Mouse (Mus musculus) adrenal gland, adult 8-10 months (tissue): ENCODE results near the gene Nes. TPM values are rescaled to one million over a fixed set of nuclear protein-coding genes. Genes with fewer than 3 reads are reported as not detected.

ENCODE experiments used
- DNase-seq: peaks from one replicate; pipeline ENCODE4 v3.0.0; 2022
- total RNA-seq, 4 experiments: library from RNA; stranded (reverse); gene quantifications; 2 replicates each; pipeline ENCODE4 v1.2.4; 2022

Gene Nes
- total RNA-seq, 4 experiments from 2014 or later: 4.3 to 14.4 (median 6.8) TPM

DNA sequence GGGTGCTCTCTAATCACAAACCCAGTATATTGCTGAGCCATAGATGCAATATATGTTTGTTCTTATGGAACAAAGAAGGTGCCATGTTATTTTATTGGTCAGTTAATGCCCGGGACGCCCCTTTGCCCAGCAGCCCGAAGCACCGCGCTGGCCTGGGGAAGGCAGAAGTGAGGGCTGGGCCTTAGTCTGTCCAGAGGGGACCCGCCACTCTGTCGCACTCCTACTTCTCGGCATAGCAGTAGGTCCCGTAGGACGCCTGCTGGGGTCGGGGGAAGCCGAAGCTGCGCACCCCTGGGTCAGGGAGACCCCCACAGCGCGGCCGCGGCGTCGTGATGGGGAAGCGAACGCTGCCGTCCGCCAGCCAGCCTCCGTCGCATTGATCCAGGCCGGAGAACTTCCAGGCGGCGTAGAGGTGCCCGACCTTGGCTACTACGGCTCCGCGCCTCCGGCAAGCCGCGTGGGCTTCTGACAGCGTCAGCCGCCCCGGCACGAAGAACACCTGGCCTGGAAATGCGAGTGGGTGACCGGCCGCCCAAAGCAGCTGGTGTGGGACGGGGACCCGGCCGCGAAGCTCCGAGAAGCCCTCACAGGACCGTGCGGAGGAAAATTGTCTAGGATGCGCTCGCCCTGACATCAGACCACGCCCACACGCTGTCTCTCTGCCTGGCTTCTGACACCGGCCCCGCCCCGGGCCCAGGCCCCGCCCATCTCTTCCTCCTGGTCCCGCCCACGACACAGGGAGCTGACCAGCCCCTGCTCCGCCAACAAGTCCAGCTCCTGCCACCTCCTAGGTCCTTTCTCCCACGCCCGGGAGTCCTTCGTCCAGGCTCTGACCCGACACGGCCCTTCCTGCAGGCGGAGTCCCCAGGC is 51.7 kb downstream of the Nes start:
- peak; percentile 92 for DNase-seq

DNA sequence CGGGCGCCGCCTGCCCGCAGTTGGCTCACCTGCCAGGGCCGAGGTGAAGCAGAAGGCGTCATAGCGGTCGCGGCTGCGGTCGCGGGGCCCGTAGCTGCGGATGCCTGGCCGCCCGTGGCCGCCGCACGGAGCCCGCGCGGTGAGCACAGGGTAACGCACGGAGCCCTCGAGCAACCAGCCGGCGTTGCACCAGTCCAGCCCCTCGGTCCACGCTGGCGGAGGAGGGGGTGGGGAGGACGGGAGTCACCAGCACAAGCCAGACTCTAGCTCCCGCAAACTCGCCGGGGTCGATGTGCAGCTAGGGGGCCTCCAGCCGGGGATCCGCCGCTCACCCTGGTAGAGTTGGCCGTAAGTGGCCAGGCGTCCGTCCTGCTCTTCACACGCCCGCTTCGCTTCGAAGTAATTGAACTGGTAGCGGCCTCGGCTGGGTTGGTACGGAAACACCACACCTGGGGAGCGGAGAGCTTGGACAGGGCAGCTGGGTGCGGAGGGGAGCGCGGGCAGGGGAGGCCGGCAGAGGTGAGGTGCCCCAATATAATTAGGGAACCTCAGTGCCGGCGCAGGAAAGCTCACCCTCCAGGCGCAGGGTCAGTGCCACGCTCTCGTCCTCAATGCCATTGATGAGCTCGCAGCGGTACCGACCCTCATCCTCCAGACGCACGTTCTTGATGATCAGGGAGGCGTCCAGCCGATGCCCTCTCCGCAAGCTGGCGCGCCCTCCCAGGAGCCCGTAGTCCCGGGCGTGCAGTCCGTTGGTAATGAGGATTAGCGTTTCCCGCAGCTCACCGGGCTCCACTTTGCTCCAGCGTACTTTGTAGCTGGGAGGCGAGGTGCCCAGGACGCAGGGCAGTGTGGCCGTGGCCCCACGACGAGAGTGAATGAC is 52.6 kb downstream of the Nes start:
- no peak for DNase-seq

DNA sequence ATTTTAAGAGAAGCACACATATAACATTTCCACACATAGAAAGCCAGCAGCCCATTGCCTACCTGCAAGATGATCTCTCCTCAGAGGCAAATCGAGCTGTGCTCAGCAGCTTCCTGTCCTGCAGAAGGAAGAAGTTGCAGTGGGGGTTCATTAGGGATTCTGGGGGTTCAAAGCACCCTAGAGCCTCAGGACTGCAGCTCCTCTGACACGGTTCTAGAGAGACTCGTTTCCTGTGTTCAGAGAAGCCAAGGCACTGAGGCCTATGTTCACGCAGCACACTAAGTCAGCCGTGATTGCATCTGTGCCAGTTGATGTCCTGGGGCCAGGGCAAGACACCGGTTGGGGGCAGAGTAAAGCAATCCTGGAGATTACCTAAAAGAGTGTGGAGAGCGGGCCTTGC is 55.9 kb downstream of the Nes start:
- DNase-seq: no peak

DNA sequence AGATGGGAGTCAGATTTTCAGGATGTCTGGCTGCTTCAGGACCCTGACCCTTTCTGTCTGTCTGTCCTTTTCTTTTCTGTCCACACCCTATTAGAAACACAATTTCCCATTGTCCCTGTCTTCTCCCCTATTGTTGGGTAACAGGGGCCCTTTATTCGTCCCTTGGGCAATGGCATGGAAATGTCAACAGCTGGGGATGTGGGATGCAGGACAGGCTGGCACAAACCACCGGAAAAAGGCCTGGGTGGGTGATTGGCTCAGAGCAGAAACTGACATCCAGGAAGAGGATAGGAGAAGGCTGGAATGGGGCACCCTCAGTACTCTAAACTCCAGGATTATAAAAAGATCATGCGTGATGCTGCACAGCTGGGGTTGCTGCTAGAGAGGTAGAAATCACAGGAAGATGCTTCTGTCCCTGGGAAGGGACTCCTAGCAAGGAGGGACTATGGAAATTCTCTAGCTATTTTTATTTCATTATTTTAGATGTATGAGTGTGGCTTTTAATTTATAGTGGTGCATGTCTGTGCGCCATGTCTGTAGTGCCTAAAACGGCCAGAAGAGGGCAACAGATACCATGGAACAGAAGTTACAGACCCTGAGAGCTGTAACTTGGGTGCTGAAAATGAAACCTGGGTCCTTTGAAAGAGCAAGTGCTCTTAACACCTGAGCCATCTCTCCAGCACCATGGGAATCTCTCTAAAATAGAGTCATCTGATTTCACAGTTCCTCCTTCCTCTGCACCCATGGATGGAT is 56.7 kb downstream of the Nes start, which contains the start of gene Hapln2:
Gene Hapln2 (minus strand): TSS at position 150 of the 753 bp plus-strand sequence.
- DNase-seq: no peak

Other genes with a start within 250 kb of the Nes start
- 1 to 10 TPM in 1 of 4 experiments, under 1 TPM in 3; 0.32 to 1.6 (median 0.82) TPM for gene Lrrc71, start 222.5 kb upstream of the Nes start, total RNA-seq
- 10 to 100 TPM in 2 of 4 experiments, 1 to 10 TPM in 2; 6.3 to 30.5 (median 13.1) TPM for gene Ntrk1, start 175.9 kb upstream of the Nes start, total RNA-seq
- 1 to 10 TPM in 2 of 4 experiments, under 1 TPM in 2; 0.32 to 3.7 (median 1.9) TPM for gene Insrr, start 174.1 kb upstream of the Nes start, total RNA-seq
- 10 to 100 TPM; 26.0 to 35.9 (median 29.7) TPM for gene Pear1, start 146.8 kb upstream of the Nes start, total RNA-seq
- gene Sh2d2a, start 124.3 kb upstream of the Nes start, total RNA-seq: under 1 TPM; 0.20 to 0.62 (median 0.32) TPM
- 10 to 100 TPM; 47.5 to 49.4 (median 48.7) TPM for gene Prcc, start 85.5 kb upstream of the Nes start, total RNA-seq
- 100 to 1,000 TPM; 163 to 180 (median 172) TPM for gene Hdgf, start 64.8 kb upstream of the Nes start, total RNA-seq
- 100 to 1,000 TPM; 121 to 146 (median 131) TPM for gene Mrpl24, start 51.6 kb upstream of the Nes start, total RNA-seq
- 10 to 100 TPM; 17.9 to 20.0 (median 19.5) TPM for gene Isg20l2, start 40.8 kb upstream of the Nes start, total RNA-seq
- gene Rrnad1, start 40.4 kb upstream of the Nes start, total RNA-seq: 10 to 100 TPM; 18.6 to 27.6 (median 21.9) TPM
- gene Crabp2, start 22.4 kb upstream of the Nes start, total RNA-seq: 1 to 10 TPM in 1 of 4 experiments, under 1 TPM in 2, not detected in 1; 0.31 to 1.0 (median 0.35) TPM
- gene Bcan, start 29.2 kb downstream of the Nes start, total RNA-seq: 100 to 1,000 TPM in 2 of 4 experiments, 10 to 100 TPM in 2; 83.1 to 117 (median 106) TPM
- not detected for gene Hapln2, start 56.5 kb downstream of the Nes start, total RNA-seq
- 10 to 100 TPM; 12.9 to 16.6 (median 14.9) TPM for gene Gpatch4, start 72.0 kb downstream of the Nes start, total RNA-seq
- gene Naxe, start 87.4 kb downstream of the Nes start, total RNA-seq: 100 to 1,000 TPM; 150 to 161 (median 155) TPM
- not detected for gene Ttc24, start 107.2 kb downstream of the Nes start, total RNA-seq
- 1 to 10 TPM in 1 of 4 experiments, under 1 TPM in 3; 0.61 to 2.3 (median 0.73) TPM for gene Iqgap3, start 110.9 kb downstream of the Nes start, total RNA-seq
- gene Mef2d, start 171.3 kb downstream of the Nes start, total RNA-seq: 100 to 1,000 TPM in 1 of 4 experiments, 10 to 100 TPM in 3; 82.0 to 111 (median 89.0) TPM